ENCODE assay signal across 9 mouse cellular contexts in the genomic region with DNA sequence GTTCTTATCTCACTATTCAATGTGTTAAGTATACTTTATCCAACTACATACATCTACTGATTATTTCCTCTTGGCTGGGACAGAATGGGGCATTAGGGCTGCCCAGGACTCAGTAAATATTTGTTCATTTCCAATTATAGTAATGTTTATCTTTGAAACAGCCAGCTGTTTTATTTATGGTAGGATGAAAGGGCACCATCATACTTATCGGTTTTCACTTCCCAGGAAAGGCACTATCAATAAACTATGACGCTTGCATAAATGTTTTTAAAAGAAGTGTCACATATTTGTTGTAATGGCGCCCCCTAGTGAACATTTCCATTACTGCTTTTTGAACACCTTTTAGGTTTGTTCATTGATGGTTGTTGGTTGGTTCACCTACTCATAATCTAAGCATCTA. TPM values are rescaled to one million over a fixed set of nuclear protein-coding genes. Genes with fewer than 3 reads are reported as not detected.
DNase-seq lines count a peak whose midpoint lies in the region; ATAC-seq lines count a peak whose summit lies in the region.
"Had no signal": no experiment of that assay in that cellular context is flagged by ENCODE, and none has a peak within 500 bp of the region (broad histone marks: within the 10 kb centered on the region; RNA-seq: fewer than 3 reads in every experiment).

No protein-coding gene starts in this region.

- H3K4me1 ChIP-seq in heart, embryonic 13.5 days, result 0 out of 2 replicates have a peak, but pooled peaks cover 6% of the 10 kb centered on the region
- H3K4me1 ChIP-seq in heart, embryonic 12.5 days (replicated peaks), result no peaks in the 10 kb centered on the region
- no peaks in the 10 kb centered on the region for H3K4me1 ChIP-seq in lung, embryonic 15.5 days

- H3K9ac ChIP-seq in heart, embryonic 13.5 days, result no peak overlapping the region
- no peak overlapping the region for H3K9ac ChIP-seq in heart, embryonic 12.5 days
- H3K9ac ChIP-seq in lung, embryonic 15.5 days, result no peak overlapping the region

- no peak overlapping the region for H3K4me3 ChIP-seq in heart, embryonic 13.5 days
- H3K4me3 ChIP-seq in heart, embryonic 12.5 days, result no peak overlapping the region
- no peak overlapping the region for H3K4me3 ChIP-seq in lung, embryonic 15.5 days

- peak overlapping the region; percentile 24; the same call in 1 of the 2 replicates for H3K4me2 ChIP-seq in heart, embryonic 13.5 days
- H3K4me2 ChIP-seq in heart, embryonic 12.5 days, result no peak overlapping the region
- peak overlapping the region; percentile 21; the same call in 1 of the 2 replicates for H3K4me2 ChIP-seq in lung, embryonic 15.5 days

- WGBS in heart, embryonic 13.5 days, result 6% methylated on average over 3 of the region's 3 CpGs
- 10% methylated on average over 3 of the region's 3 CpGs for WGBS in heart, embryonic 12.5 days
- WGBS in lung, embryonic 15.5 days, result 2% methylated on average over 3 of the region's 3 CpGs

- H3K9me3 ChIP-seq in heart, embryonic 13.5 days, result no peaks in the 10 kb centered on the region
- H3K9me3 ChIP-seq in heart, embryonic 12.5 days (replicated peaks), result no peaks in the 10 kb centered on the region
- no peaks in the 10 kb centered on the region for H3K9me3 ChIP-seq in lung, embryonic 15.5 days

- no peak for ATAC-seq in heart, embryonic 13.5 days (ENCODE audit: extremely low read depth, insufficient number of reproducible peaks, low FRiP score, low TSS enrichment)
- no peak for ATAC-seq in heart, embryonic 12.5 days (ENCODE audit: insufficient number of reproducible peaks, low FRiP score)
- no peak for ATAC-seq in lung, embryonic 15.5 days (ENCODE audit: borderline replicate concordance, extremely low read depth, low FRiP score, low TSS enrichment)

- no peaks in the 10 kb centered on the region for H3K36me3 ChIP-seq in heart, embryonic 13.5 days
- H3K36me3 ChIP-seq in heart, embryonic 12.5 days, result no peaks in the 10 kb centered on the region
- H3K36me3 ChIP-seq in lung, embryonic 15.5 days, result no peaks in the 10 kb centered on the region

- peaks cover 10% of the 10 kb centered on the region; the same call in 1 of the 2 replicates for H3K27me3 ChIP-seq in heart, embryonic 13.5 days (replicated peaks)
- H3K27me3 ChIP-seq in heart, embryonic 12.5 days (replicated peaks), result peaks cover 4% of the 10 kb centered on the region; the same call in 1 of the 2 replicates
- H3K27me3 ChIP-seq in lung, embryonic 15.5 days, result peaks cover 12% of the 10 kb centered on the region; the same call in 1 of the 2 replicates

- DNase-seq in right cerebral cortex, adult 2 months (ENCODE audit: low spot score in 2 of 2), result peak; percentile 21 to 69
- DNase-seq in right cerebral cortex, postnatal 36 days (ENCODE audit: low spot score in 2 of 2), result no peak
- DNase-seq in embryo, embryonic 10.5 days (ENCODE audit: low spot score), result peak; percentile 86
- DNase-seq in spleen, adult 18-20 months, result no peak
- no peak for DNase-seq in gastrocnemius, adult 8-10 months (ENCODE audit: low spot score in 2 of 2)

- no peak overlapping the region for H3K27ac ChIP-seq in heart, embryonic 13.5 days (replicated peaks)
- no peak overlapping the region for H3K27ac ChIP-seq in heart, embryonic 12.5 days (ENCODE audit: poor library complexity, severe bottlenecking)
- H3K27ac ChIP-seq in lung, embryonic 15.5 days, result no peak overlapping the region

RNA-seq across cellular contexts. Expression of a gene that starts 35.8 kb away (rescaled TPM):
- 0.08 and 0.19 TPM in 2 replicates for polyA plus RNA-seq in heart, embryonic 13.5 days (2015; fragmentation: Nextera tagmentation; extraction: Ambion mirVana)
- polyA plus RNA-seq in heart, embryonic 12.5 days (2016; fragmentation: Nextera tagmentation; extraction: Ambion mirVana), result 0.05 TPM in 1 of 2 replicates, not detected in the other
- polyA plus RNA-seq in lung, embryonic 15.5 days (2015; fragmentation: Nextera tagmentation; extraction: Ambion mirVana), result 0.42 and 0.54 TPM in 2 replicates
- total RNA-seq in gastrocnemius, adult 8-10 months (2022), result not detected
- polyA plus RNA-seq: spleen, adult 2 months had no signal

Comparison
In these comparisons a context has a peak if more than half of its experiments do, and no peak if none do; other contexts are left out.
1. DNase-seq: peak in right cerebral cortex, adult 2 months (2 of 2) and embryo, embryonic 10.5 days (single experiment); none in right cerebral cortex, postnatal 36 days (0 of 2), spleen, adult 18-20 months (0 of 2) and gastrocnemius, adult 8-10 months (0 of 2).